Mouse (Mus musculus) hindbrain, embryonic 14.5 days (tissue): ENCODE results near the gene Cnot1. TPM values are rescaled to one million over a fixed set of nuclear protein-coding genes. Genes with fewer than 3 reads are reported as not detected.

Source experiments
- ATAC-seq: fragments of 200-750 bp; cut with Nextera tagmentation; 2 replicates; pipeline ENCODE4 v1.8.0; 2017; ENCODE audit warnings: moderate number of reproducible peaks, mild to moderate bottlenecking, moderate TSS enrichment, moderate library complexity; ENCODE audit not compliant: low FRiP score
- DNase-seq: peaks from one replicate; pipeline ENCODE4 v3.0.0-alpha.2; 2015; ENCODE audit warnings: low spot score
- H3K27ac ChIP-seq: fragments of 300-500 bp; sonication (generic); 2 replicates; pipeline ENCODE4 v1.5.1; 2014; ENCODE audit warnings: mild to moderate bottlenecking, moderate library complexity
- H3K27me3 ChIP-seq: fragments of 300-500 bp; sonication (generic); 2 replicates; pipeline ENCODE4 v1.6.1; 2014; ENCODE audit warnings: mild to moderate bottlenecking, low read length, mixed read lengths; ENCODE audit not compliant: control insufficient read depth, insufficient read depth
- H3K36me3 ChIP-seq: fragments of 300-500 bp; sonication (generic); replicated peaks from 2 replicates; pipeline ENCODE4 v1.6.1; 2014; ENCODE audit not compliant: control insufficient read depth, insufficient read depth
- H3K4me1 ChIP-seq: fragments of 300-500 bp; sonication (generic); replicated peaks from 2 replicates; pipeline ENCODE4 v1.6.1; 2014; ENCODE audit warnings: antibody characterized with exemption, low read length, mixed read lengths; ENCODE audit not compliant: control insufficient read depth, insufficient read depth
- H3K4me2 ChIP-seq: fragments of 300-500 bp; sonication (generic); replicated peaks from 2 replicates; pipeline ENCODE4 v1.6.1; 2014; ENCODE audit warnings: mild to moderate bottlenecking, moderate library complexity
- H3K4me3 ChIP-seq: fragments of 300-500 bp; sonication (generic); replicated peaks from 2 replicates; pipeline ENCODE4 v1.5.1; 2014; ENCODE audit warnings: mild to moderate bottlenecking, low read length
- H3K9ac ChIP-seq: fragments of 300-500 bp; sonication (generic); 2 replicates; pipeline ENCODE4 v1.6.1; 2014
- H3K9me3 ChIP-seq: fragments of 300-500 bp; sonication (generic); 2 replicates; pipeline ENCODE4 v1.6.1; 2016; ENCODE audit warnings: low read length; ENCODE audit not compliant: control insufficient read depth
- WGBS: fragments of 180-500 bp; shearing (Covaris S2); extraction: QIAGEN DNeasy Blood & Tissue Kit; methylation state at CpG from one replicate; pipeline ENCODE4 v1.1.7; 2014; 5-methylcytosine and 5-hydroxymethylcytosine counted together
- polyA plus RNA-seq: library from polyadenylated mRNA; unstranded; fragments of >200 nt; fragmentation: Nextera tagmentation; extraction: Ambion mirVana; gene quantifications from 2 replicates; pipeline ENCODE4 v1.2.1, GENCODE M21; 2014

Cnot1 gene
- polyA plus RNA-seq, 1 experiment from 2014 or later = 61.9 TPM

GRCm38 (mm10) chr8:95782628-95783027 is 24.6 kb downstream of the Cnot1 start:
- ATAC-seq (no peak), DNase-seq (no peak)
- Histone ChIP-seq H3K9me3 (no peaks in the 10 kb centered on the region), H3K4me3 (no peak overlapping the region), H3K4me2 (no peak overlapping the region), H3K27ac (no peak overlapping the region), H3K4me1 (no peaks in the 10 kb centered on the region), H3K36me3 (peaks cover 70% of the 10 kb centered on the region), H3K9ac (no peak overlapping the region), H3K27me3 (no peaks in the 10 kb centered on the region)

- Histone ChIP-seq H3K4me3 (no peak overlapping the region), H3K4me1 (no peaks in the 10 kb centered on the region), H3K27me3 (no peaks in the 10 kb centered on the region), H3K4me2 (no peak overlapping the region), H3K36me3 (peaks cover 61% of the 10 kb centered on the region), H3K27ac (no peak overlapping the region), H3K9me3 (no peaks in the 10 kb centered on the region), H3K9ac (no peak overlapping the region)
- 99% methylated on average over 2 of the region's 2 CpGs for WGBS
- ATAC-seq = no peak
- no peak for DNase-seq
Observed at GRCm38 (mm10) chr8:95781775-95782174, 25.5 kb downstream of the Cnot1 start.

GRCm38 (mm10) chr8:95781085-95781484 is 26.2 kb downstream of the Cnot1 start:
- Histone ChIP-seq H3K36me3 (peaks cover 60% of the 10 kb centered on the region), H3K4me1 (no peaks in the 10 kb centered on the region), H3K4me3 (no peak overlapping the region), H3K27me3 (no peaks in the 10 kb centered on the region), H3K9ac (no peak overlapping the region), H3K4me2 (no peak overlapping the region), H3K9me3 (no peaks in the 10 kb centered on the region), H3K27ac (no peak overlapping the region)
- ATAC-seq (no peak), DNase-seq (no peak)
- WGBS = 97% methylated on average over 3 of the region's 3 CpGs

DNA sequence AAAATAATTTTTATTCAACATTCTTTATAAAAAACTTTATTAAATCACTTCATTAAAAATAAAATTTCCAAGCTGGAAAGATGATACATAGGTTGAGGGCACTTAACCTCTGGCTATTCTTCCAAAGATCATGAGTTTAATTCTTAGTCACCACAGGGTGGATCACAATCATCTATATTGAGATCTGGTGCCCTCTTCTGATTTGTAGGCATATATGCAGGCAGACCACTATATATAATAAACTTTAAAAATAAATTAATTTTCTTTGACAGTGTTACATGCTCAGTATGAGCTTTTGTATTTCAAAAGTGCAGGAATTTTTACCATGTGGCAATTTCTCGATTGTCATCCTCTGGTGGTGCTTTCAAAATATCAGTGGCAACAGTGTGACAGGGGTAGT is 43.1 kb downstream of the Cnot1 start:
- no peaks in the 10 kb centered on the region for H3K9me3 ChIP-seq
- H3K27me3 ChIP-seq = no peaks in the 10 kb centered on the region
- H3K4me3 ChIP-seq = no peak overlapping the region
- H3K36me3 ChIP-seq = peaks cover 95% of the 10 kb centered on the region
- 90% methylated on average over 1 of the region's 1 CpGs for WGBS
- no peak overlapping the region for H3K4me2 ChIP-seq
- ATAC-seq (no peak), DNase-seq (no peak)
- no peak overlapping the region for H3K9ac ChIP-seq
- H3K4me1 ChIP-seq = no peaks in the 10 kb centered on the region
- H3K27ac ChIP-seq = no peak overlapping the region

DNA sequence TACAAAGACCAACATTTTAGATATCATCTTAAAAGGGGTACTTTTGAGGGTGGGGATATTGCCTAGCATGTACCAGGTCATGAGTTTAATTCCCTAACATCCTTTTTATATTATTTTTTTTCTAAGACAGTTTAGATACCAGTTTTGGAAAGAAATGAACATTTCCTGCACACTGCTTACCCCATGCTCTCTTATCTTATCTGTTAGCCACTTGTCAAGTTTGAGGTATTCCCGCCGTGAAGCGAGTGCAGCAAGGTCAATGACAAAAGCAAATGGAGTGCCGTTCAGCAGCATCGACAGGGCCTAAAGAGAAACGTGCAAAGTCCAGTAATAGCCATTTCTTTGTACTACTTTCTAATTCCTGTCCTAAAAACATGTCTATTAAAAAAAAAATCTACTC is 46.9 kb downstream of the Cnot1 start:
- WGBS = 94% methylated on average over 6 of the region's 6 CpGs
- H3K27ac ChIP-seq = no peak overlapping the region
- H3K27me3 ChIP-seq = no peaks in the 10 kb centered on the region
- peaks cover 94% of the 10 kb centered on the region for H3K36me3 ChIP-seq
- no peak for DNase-seq
- no peak overlapping the region for H3K4me2 ChIP-seq
- H3K4me1 ChIP-seq = no peaks in the 10 kb centered on the region
- no peak overlapping the region for H3K9ac ChIP-seq
- no peak for ATAC-seq
- H3K4me3 ChIP-seq = no peak overlapping the region
- no peaks in the 10 kb centered on the region for H3K9me3 ChIP-seq

DNA sequence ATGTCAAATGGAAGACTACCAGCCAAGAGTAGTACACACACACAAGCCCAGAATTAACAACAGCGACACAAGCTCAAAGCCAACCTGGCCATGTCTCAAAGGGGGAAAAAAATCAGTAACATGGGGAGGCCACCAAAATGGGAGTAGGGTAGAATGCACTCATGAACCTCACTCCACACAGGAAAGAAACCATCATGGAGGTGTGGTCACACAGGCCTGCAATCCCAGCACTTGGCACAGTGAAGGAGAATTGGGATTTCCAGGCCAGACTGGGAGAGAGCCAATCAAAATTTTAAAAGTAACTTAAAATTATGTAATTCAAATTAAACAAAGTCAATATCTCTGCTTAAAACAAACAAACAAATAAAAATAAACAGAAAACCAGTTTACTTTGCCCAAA is 55.3 kb downstream of the Cnot1 start:
- H3K27me3 ChIP-seq = no peaks in the 10 kb centered on the region
- H3K4me3 ChIP-seq = no peak overlapping the region
- H3K4me2 ChIP-seq = no peak overlapping the region
- no peaks in the 10 kb centered on the region for H3K9me3 ChIP-seq
- H3K4me1 ChIP-seq = no peaks in the 10 kb centered on the region
- no peak overlapping the region for H3K27ac ChIP-seq
- H3K9ac ChIP-seq = no peak overlapping the region
- peaks cover 93% of the 10 kb centered on the region for H3K36me3 ChIP-seq
- 100% methylated on average over 1 of the region's 1 CpGs for WGBS
- ATAC-seq = no peak
- DNase-seq = no peak

DNA sequence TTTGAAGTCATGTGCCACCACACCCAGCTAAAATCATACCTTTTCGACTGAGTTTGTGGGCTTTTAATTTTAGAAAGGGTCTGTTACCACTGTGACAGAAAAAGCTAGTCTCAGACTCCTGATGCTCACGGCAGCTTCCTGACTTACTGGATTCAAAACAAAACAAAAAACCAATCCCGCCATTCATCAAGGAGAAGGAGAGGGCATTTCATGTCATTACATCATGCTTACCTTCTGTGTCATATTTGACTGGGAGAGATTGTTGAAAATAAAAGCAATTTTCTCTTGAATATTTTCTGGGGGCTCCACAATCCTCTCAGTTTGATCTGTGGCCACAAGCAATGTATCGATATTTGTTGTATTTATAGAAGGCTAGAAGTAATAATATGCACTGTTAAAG is 59.2 kb downstream of the Cnot1 start:
- Histone ChIP-seq H3K4me1 (no peaks in the 10 kb centered on the region), H3K36me3 (peaks cover 97% of the 10 kb centered on the region)
- WGBS = 94% methylated on average over 4 of the region's 4 CpGs

GRCm38 (mm10) chr8:95741732-95742131 is 65.5 kb downstream of the Cnot1 start:
- Histone ChIP-seq H3K9me3 (no peaks in the 10 kb centered on the region), H3K9ac (no peak overlapping the region), H3K4me3 (no peak overlapping the region), H3K36me3 (peaks cover 97% of the 10 kb centered on the region), H3K4me1 (no peaks in the 10 kb centered on the region), H3K4me2 (no peak overlapping the region), H3K27me3 (no peaks in the 10 kb centered on the region), H3K27ac (no peak overlapping the region)
- ATAC-seq (no peak), DNase-seq (no peak)
- WGBS = 95% methylated on average over 7 of the region's 7 CpGs

More for the DNA sequence above, 59.2 kb downstream of the Cnot1 start:
- H3K4me3 ChIP-seq = no peak overlapping the region
- H3K27me3 ChIP-seq = no peaks in the 10 kb centered on the region
- DNase-seq = no peak
- no peak for ATAC-seq
- H3K27ac ChIP-seq = no peak overlapping the region
- H3K4me2 ChIP-seq = no peak overlapping the region
- no peaks in the 10 kb centered on the region for H3K9me3 ChIP-seq
- no peak overlapping the region for H3K9ac ChIP-seq

GRCm38 (mm10) chr8:95738596-95738995 is 68.7 kb downstream of the Cnot1 start:
- Histone ChIP-seq H3K36me3 (peaks cover 95% of the 10 kb centered on the region), H3K27me3 (no peaks in the 10 kb centered on the region), H3K9ac (no peak overlapping the region), H3K9me3 (no peaks in the 10 kb centered on the region), H3K4me2 (no peak overlapping the region), H3K4me3 (no peak overlapping the region), H3K27ac (no peak overlapping the region), H3K4me1 (no peaks in the 10 kb centered on the region)
- 78% methylated on average over 7 of the region's 7 CpGs for WGBS
- DNase-seq = peak; percentile 55
- ATAC-seq = no peak

- no peaks in the 10 kb centered on the region for H3K27me3 ChIP-seq
- WGBS = 96% methylated on average over 4 of the region's 4 CpGs
- no peak for ATAC-seq
- no peaks in the 10 kb centered on the region for H3K9me3 ChIP-seq
- H3K27ac ChIP-seq = no peak overlapping the region
- no peaks in the 10 kb centered on the region for H3K4me1 ChIP-seq
- no peak overlapping the region for H3K4me3 ChIP-seq
- peaks cover 99% of the 10 kb centered on the region for H3K36me3 ChIP-seq
- no peak overlapping the region for H3K9ac ChIP-seq
- no peak for DNase-seq
- H3K4me2 ChIP-seq = no peak overlapping the region
Observed at GRCm38 (mm10) chr8:95727625-95728024, 79.6 kb downstream of the Cnot1 start.
